Mouse (Mus musculus): Measurements from ENCODE around the gene Clip2. TPM values are rescaled to one million over a fixed set of nuclear protein-coding genes. Genes with fewer than 3 reads are reported as not detected.

Clip2 gene
- total RNA-seq, 2 experiments from 2014 or later = 15.8 to 17.6 TPM

Small RNA genes within 50 kb of the gene (microRNA-seq; reads per million reads assigned to microRNA genes)
- not detected for gene Gm26340
- gene Mir7228 = not detected

Other genes starting within 250 kb of the Clip2 start
- gene Gtf2i, start 237.7 kb downstream of the Clip2 start, total RNA-seq (2021) = 100 to 1,000 TPM; 167 to 182 TPM
- 10 to 100 TPM; 50.0 to 57.8 TPM for gene Gtf2ird1, start 95.7 kb downstream of the Clip2 start, total RNA-seq (2021)
- gene Syna, start 7.7 kb upstream of the Clip2 start, total RNA-seq (2021) = not detected
- 10 to 100 TPM; 42.6 to 45.0 TPM for gene Rfc2, start 28.9 kb upstream of the Clip2 start, total RNA-seq (2021)
- gene Lat2, start 62.6 kb upstream of the Clip2 start, total RNA-seq (2021) = 1 to 10 TPM; 4.5 to 6.3 TPM
- gene Eif4h, start 87.1 kb upstream of the Clip2 start, total RNA-seq (2021) = 100 to 1,000 TPM; 208 to 209 TPM
- gene Limk1, start 136.2 kb upstream of the Clip2 start, total RNA-seq (2021) = 10 to 100 TPM; 15.2 to 18.6 TPM
- gene Eln, start 194.9 kb upstream of the Clip2 start, total RNA-seq (2021) = 100 to 1,000 TPM; 334 to 400 TPM

Data from gastrocnemius, postnatal 4 days (tissue).